Mouse (Mus musculus): ENCODE measurements around the gene Zfp184. TPM values are rescaled to one million over a fixed set of nuclear protein-coding genes. Genes with fewer than 3 reads are reported as not detected.

Gene Zfp184
- polyA plus RNA-seq, 1 experiment from 2014 or later: 14.9 TPM

DNA sequence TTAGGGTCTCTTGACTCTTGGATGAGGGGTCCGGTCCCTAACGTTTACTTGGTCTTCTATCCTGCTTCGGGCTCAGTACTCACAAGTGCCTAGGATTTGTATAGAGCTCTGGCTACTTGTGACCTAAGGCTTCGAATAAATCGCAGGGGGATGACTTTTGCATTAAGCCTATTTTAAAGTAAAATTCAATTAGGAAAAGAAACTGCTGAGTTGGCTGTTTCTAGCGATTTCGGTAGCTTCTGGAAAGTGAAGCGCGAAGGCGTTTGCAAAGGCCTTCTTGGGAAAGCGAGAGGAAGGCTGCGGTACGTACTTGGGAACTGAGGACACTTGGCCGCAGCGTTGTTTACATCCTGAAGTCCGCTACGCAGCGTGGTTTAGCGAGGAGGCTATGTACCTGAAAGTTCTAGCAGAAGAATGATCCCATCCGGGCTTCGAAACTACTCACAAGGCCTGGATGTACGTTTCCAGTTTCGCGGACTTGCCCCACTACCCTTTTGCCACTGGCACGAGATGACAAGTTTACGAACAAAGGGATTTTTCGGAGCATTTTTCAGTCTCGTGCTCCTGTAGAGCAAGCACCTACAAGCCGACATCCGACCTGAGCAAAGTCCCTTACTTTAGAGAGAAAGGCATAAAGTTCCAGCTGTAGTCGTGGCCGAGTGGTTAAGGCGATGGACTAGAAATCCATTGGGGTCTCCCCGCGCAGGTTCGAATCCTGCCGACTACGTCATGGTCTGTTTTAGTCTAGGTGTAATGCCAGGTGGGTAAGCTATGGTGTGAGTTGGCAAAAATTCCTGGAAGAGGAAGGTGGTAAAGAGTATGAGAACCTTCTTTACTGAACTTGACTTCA, 26.1 kb upstream of the Zfp184 start:
- peaks cover 79% of the 10 kb centered on the region for H3K27me3 ChIP-seq (ENCODE audit: control insufficient read depth, insufficient read depth, low read length)
- DNase-seq (ENCODE audit: low spot score) (peak; percentile 68), ATAC-seq (ENCODE audit: low FRiP score) (peak; percentile 70)
- no peak overlapping the region for H3K9ac ChIP-seq
- peak overlapping the region; percentile 51 for H3K4me2 ChIP-seq (replicated peaks)
- peaks cover 3% of the 10 kb centered on the region; the same call in 1 of the 2 replicates for H3K4me1 ChIP-seq (replicated peaks; ENCODE audit: control insufficient read depth, insufficient read depth, low read length)
- no peaks in the 10 kb centered on the region for H3K9me3 ChIP-seq (ENCODE audit: control insufficient read depth, low read length)
- peak overlapping the region; percentile 30 for H3K4me3 ChIP-seq (replicated peaks; ENCODE audit: low read length)
- no peaks in the 10 kb centered on the region for H3K36me3 ChIP-seq (replicated peaks; ENCODE audit: control insufficient read depth, insufficient read depth)
- no peak overlapping the region for H3K27ac ChIP-seq
- under 1% methylated on average over 38 of the region's 38 CpGs for WGBS

DNA sequence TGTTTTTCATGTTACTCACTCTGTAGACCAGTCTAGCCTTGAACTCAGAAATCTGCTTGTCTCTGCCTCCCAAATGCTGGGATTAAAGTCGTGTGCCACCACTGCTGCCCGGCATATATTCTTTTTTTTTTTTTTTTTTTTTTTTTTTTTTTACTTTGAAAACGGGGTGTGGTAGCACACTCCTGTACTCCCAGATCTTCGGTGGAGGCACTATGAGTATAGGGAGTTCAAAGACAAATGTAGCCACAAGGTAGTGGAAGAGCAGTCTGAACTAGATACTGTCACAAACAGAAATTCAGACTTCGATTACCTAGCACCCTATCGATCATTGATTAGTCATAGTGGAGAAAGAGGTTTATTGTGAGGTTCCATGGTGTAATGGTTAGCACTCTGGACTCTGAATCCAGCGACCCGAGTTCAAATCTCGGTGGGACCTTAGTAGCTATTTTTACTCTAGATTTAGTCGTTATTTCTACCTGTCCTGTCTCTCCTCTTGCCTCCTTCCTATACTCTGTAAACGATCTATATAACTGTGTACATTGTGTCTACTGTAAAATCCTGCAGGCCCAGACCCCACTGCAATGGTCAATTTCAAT, 25.0 kb upstream of the Zfp184 start:
- H3K9me3 ChIP-seq (ENCODE audit: control insufficient read depth, low read length): no peaks in the 10 kb centered on the region
- H3K36me3 ChIP-seq (replicated peaks; ENCODE audit: control insufficient read depth, insufficient read depth): no peaks in the 10 kb centered on the region
- 3% methylated on average over 11 of the region's 11 CpGs for WGBS
- peaks cover 3% of the 10 kb centered on the region; the same call in 1 of the 2 replicates for H3K4me1 ChIP-seq (replicated peaks; ENCODE audit: control insufficient read depth, insufficient read depth, low read length)
- H3K27ac ChIP-seq: no peak overlapping the region
- H3K4me3 ChIP-seq (replicated peaks; ENCODE audit: low read length): no peak overlapping the region
- peaks cover 78% of the 10 kb centered on the region for H3K27me3 ChIP-seq (ENCODE audit: control insufficient read depth, insufficient read depth, low read length)
- H3K4me2 ChIP-seq (replicated peaks): no peak overlapping the region
- no peak overlapping the region for H3K9ac ChIP-seq
- DNase-seq (ENCODE audit: low spot score) (no peak), ATAC-seq (ENCODE audit: low FRiP score) (no peak)

DNA sequence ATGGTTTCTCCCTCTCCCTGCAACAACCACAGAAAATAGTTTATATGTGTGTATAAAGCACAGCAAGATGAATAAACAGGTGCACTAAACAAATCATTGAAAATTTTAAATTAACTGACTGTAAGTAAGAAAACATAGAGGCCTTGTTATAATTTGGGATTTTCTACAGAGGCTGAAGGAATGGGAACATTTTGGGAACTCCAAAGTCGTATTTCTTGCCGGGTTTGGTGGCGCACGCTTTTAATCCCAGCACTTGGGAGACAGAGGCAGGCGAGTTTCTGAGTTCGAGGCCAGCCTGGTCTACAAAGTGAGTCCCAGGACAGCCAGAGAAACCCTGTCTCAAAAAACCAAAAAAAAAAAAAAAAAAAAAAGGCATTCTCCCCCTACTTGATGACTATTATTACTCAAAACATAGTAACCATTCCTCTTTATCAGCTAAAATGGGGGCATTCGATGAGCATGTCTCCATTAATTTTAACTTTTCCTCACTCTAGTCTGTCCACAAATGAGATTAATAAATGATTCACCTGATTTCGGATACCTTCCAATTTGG, 24.1 kb upstream of the Zfp184 start:
- no peaks in the 10 kb centered on the region for H3K36me3 ChIP-seq (replicated peaks; ENCODE audit: control insufficient read depth, insufficient read depth)
- no peak for DNase-seq (ENCODE audit: low spot score)
- H3K9ac ChIP-seq: no peak overlapping the region
- peaks cover 78% of the 10 kb centered on the region for H3K27me3 ChIP-seq (ENCODE audit: control insufficient read depth, insufficient read depth, low read length)
- H3K4me3 ChIP-seq (replicated peaks; ENCODE audit: low read length): no peak overlapping the region
- ATAC-seq (ENCODE audit: low FRiP score): no peak
- 26% methylated on average over 8 of the region's 8 CpGs for WGBS
- H3K4me1 ChIP-seq (replicated peaks; ENCODE audit: control insufficient read depth, insufficient read depth, low read length): peaks cover 3% of the 10 kb centered on the region; the same call in 1 of the 2 replicates
- H3K9me3 ChIP-seq (ENCODE audit: control insufficient read depth, low read length): no peaks in the 10 kb centered on the region
- no peak overlapping the region for H3K27ac ChIP-seq
- H3K4me2 ChIP-seq (replicated peaks): no peak overlapping the region

DNA sequence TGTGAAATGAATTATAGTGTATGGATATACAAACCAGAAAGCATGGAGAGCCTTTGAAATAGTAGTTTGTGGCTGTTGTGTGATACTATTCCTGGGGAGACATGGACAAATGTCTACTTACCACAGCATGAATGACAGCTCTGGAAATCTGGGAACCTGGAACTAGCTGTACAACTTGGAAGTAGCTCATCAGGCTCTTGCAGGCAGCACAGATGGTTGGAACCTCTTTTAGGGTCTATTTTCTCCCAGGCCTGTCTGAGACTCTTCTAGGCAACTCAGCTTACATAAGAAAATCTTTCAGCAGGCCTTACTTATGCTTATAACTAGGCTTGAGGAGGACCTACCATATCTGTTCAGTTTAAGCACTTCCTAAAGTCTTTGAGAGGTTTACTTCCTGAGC, 21.5 kb upstream of the Zfp184 start:
- H3K9ac ChIP-seq: no peak overlapping the region
- H3K27ac ChIP-seq: no peak overlapping the region
- peaks cover 60% of the 10 kb centered on the region for H3K27me3 ChIP-seq (ENCODE audit: control insufficient read depth, insufficient read depth, low read length)
- DNase-seq (ENCODE audit: low spot score) (no peak), ATAC-seq (ENCODE audit: low FRiP score) (no peak)
- H3K4me2 ChIP-seq (replicated peaks): no peak overlapping the region
- no peaks in the 10 kb centered on the region; the same call in 1 of the 2 replicates for H3K4me1 ChIP-seq (replicated peaks; ENCODE audit: control insufficient read depth, insufficient read depth, low read length)
- H3K36me3 ChIP-seq (replicated peaks; ENCODE audit: control insufficient read depth, insufficient read depth): no peaks in the 10 kb centered on the region
- H3K9me3 ChIP-seq (ENCODE audit: control insufficient read depth, low read length): no peaks in the 10 kb centered on the region
- H3K4me3 ChIP-seq (replicated peaks; ENCODE audit: low read length): no peak overlapping the region

- Histone ChIP-seq H3K36me3 (replicated peaks; ENCODE audit: control insufficient read depth, insufficient read depth) (no peaks in the 10 kb centered on the region), H3K27ac (no peak overlapping the region), H3K9me3 (ENCODE audit: control insufficient read depth, low read length) (no peaks in the 10 kb centered on the region), H3K4me1 (replicated peaks; ENCODE audit: control insufficient read depth, insufficient read depth, low read length) (no peaks in the 10 kb centered on the region), H3K27me3 (ENCODE audit: control insufficient read depth, insufficient read depth, low read length) (peaks cover 46% of the 10 kb centered on the region), H3K4me2 (replicated peaks) (no peak overlapping the region), H3K4me3 (replicated peaks; ENCODE audit: low read length) (no peak overlapping the region), H3K9ac (no peak overlapping the region)
- ATAC-seq (ENCODE audit: low FRiP score) (no peak), DNase-seq (ENCODE audit: low spot score) (no peak)
- WGBS: 5% methylated on average over 21 of the region's 21 CpGs
Observed at GRCm38 (mm10) chr13:21924734-21925335, 20.1 kb upstream of the Zfp184 start.

DNA sequence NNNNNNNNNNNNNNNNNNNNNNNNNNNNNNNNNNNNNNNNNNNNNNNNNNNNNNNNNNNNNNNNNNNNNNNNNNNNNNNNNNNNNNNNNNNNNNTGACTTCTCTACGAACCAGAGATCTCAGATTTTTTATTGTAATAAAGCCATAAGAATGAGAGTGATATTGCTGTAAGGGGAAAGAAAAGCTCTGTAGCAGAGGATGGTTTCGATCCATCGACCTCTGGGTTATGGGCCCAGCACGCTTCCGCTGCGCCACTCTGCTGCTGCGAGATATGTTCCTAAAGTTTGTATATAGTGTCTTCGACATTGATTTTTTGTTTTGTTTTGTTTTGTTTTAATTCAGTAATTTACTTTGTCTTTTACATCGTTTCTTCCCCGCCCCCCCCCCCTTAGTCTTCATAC, 13.9 kb upstream of the Zfp184 start:
- Histone ChIP-seq H3K36me3 (replicated peaks; ENCODE audit: control insufficient read depth, insufficient read depth) (no peaks in the 10 kb centered on the region), H3K27ac (no peak overlapping the region), H3K9me3 (ENCODE audit: control insufficient read depth, low read length) (no peaks in the 10 kb centered on the region), H3K4me3 (replicated peaks; ENCODE audit: low read length) (no peak overlapping the region), H3K4me1 (replicated peaks; ENCODE audit: control insufficient read depth, insufficient read depth, low read length) (no peaks in the 10 kb centered on the region), H3K4me2 (replicated peaks) (no peak overlapping the region), H3K27me3 (ENCODE audit: control insufficient read depth, insufficient read depth, low read length) (peaks cover 14% of the 10 kb centered on the region), H3K9ac (no peak overlapping the region)
- WGBS: 13% methylated on average over 10 of the region's 10 CpGs
- DNase-seq (ENCODE audit: low spot score) (no peak), ATAC-seq (ENCODE audit: low FRiP score) (no peak)

DNA sequence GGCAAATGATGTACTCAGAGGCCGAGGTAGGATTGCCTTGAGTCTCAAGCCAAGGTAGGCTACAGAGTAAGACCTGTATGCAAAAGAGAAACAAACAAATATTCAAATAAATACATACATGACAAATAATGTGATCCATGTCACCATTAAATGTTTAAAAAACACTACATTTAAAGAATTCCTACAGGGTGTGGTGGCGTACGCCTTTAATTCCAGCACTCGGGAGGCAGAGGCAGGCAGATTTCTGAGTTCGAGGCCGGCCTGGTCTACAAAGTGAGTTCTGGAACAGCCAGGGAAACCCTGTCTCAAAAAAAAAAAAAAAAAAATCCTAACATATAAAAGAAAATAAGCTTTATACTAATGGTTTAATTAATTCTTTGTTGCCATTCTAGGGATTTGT, 13.2 kb upstream of the Zfp184 start:
- 48% methylated on average over 6 of the region's 6 CpGs for WGBS
- Histone ChIP-seq H3K27ac (no peak overlapping the region), H3K4me1 (replicated peaks; ENCODE audit: control insufficient read depth, insufficient read depth, low read length) (no peaks in the 10 kb centered on the region), H3K4me2 (replicated peaks) (no peak overlapping the region), H3K36me3 (replicated peaks; ENCODE audit: control insufficient read depth, insufficient read depth) (no peaks in the 10 kb centered on the region), H3K9ac (no peak overlapping the region), H3K4me3 (replicated peaks; ENCODE audit: low read length) (no peak overlapping the region), H3K9me3 (ENCODE audit: control insufficient read depth, low read length) (no peaks in the 10 kb centered on the region), H3K27me3 (ENCODE audit: control insufficient read depth, insufficient read depth, low read length) (peaks cover 13% of the 10 kb centered on the region)
- no peak for DNase-seq (ENCODE audit: low spot score)
- no peak for ATAC-seq (ENCODE audit: low FRiP score)

- ATAC-seq (ENCODE audit: low FRiP score): no peak
- no peak overlapping the region for H3K9ac ChIP-seq
- H3K4me2 ChIP-seq (replicated peaks): peak overlapping the region; percentile 31
- no peak overlapping the region for H3K27ac ChIP-seq
- H3K27me3 ChIP-seq (ENCODE audit: control insufficient read depth, insufficient read depth, low read length): peaks cover 23% of the 10 kb centered on the region
- no peak for DNase-seq (ENCODE audit: low spot score)
- no peaks in the 10 kb centered on the region for H3K36me3 ChIP-seq (replicated peaks; ENCODE audit: control insufficient read depth, insufficient read depth)
- H3K4me3 ChIP-seq (replicated peaks; ENCODE audit: low read length): no peak overlapping the region
- WGBS: 8% methylated on average over 28 of the region's 28 CpGs
- H3K4me1 ChIP-seq (replicated peaks; ENCODE audit: control insufficient read depth, insufficient read depth, low read length): no peaks in the 10 kb centered on the region
- no peaks in the 10 kb centered on the region for H3K9me3 ChIP-seq (ENCODE audit: control insufficient read depth, low read length)
Observed at GRCm38 (mm10) chr13:21933626-21934548, 11.0 kb upstream of the Zfp184 start.

Measured in hindbrain, embryonic 14.5 days (tissue).